Mouse (Mus musculus): ENCODE measurements around the gene Oas2.

- no peak for TF ChIP-seq POLR2A (IDR thresholded peaks at IDR 0.05; ENCODE audit: insufficient read length, low read depth)
- no peak for TF ChIP-seq MYOG (IDR thresholded peaks at IDR 0.05; ENCODE audit: control insufficient read depth in 1 of 3, insufficient read depth in 1 of 3, insufficient read length in 2 of 3, low read depth in 2 of 3)
- TF ChIP-seq CEBPB (IDR thresholded peaks at IDR 0.05; ENCODE audit: insufficient read depth, poor library complexity, severe bottlenecking) = no peak
- no peak for TF ChIP-seq TCF12 (IDR thresholded peaks at IDR 0.05; ENCODE audit: insufficient read depth, poor library complexity, severe bottlenecking)
- no peak for TF ChIP-seq MAX (IDR thresholded peaks at IDR 0.05; ENCODE audit: low read depth)
- no peak for TF ChIP-seq USF1 (IDR thresholded peaks at IDR 0.05; ENCODE audit: low read depth)
- no peak for TF ChIP-seq E2F4 (IDR thresholded peaks at IDR 0.05; ENCODE audit: insufficient read depth)
- TF ChIP-seq TCF3 (IDR thresholded peaks at IDR 0.05; ENCODE audit: insufficient read length, low read depth) = no peak
- no peak for TF ChIP-seq MYOD1 (IDR thresholded peaks at IDR 0.05; ENCODE audit: control insufficient read depth in 1 of 3, insufficient read length in 2 of 3, low read depth in 2 of 3)
- TF ChIP-seq REST (IDR thresholded peaks at IDR 0.05; ENCODE audit: insufficient read depth, insufficient read length) = no peak
- TF ChIP-seq SRF (IDR thresholded peaks at IDR 0.05; ENCODE audit: control insufficient read depth, insufficient read length, low read depth) = no peak
Observed at GRCm38 (mm10) chr5:120752786-120753185, 3.1 kb upstream of the Oas2 start.
